Mouse (Mus musculus): ENCODE results near the gene Wdfy1.

GRCm38 (mm10) chr1:79659598-79659997, 116.3 kb downstream of the Wdfy1 start:
- TF ChIP-seq TAL1 (IDR thresholded peaks at IDR 0.05; ENCODE audit: low read length) (no peak), GATA1 (IDR thresholded peaks at IDR 0.05; ENCODE audit: low read length) (no peak)
